Mouse (Mus musculus): ENCODE measurements at regions not wholly inside any gene's neighbourhood (a gene's known extent, or its start where the extent isn't known, plus 50 kb on each side); places are given as distances from the start of the nearest gene placed in this dataset.

DNA sequence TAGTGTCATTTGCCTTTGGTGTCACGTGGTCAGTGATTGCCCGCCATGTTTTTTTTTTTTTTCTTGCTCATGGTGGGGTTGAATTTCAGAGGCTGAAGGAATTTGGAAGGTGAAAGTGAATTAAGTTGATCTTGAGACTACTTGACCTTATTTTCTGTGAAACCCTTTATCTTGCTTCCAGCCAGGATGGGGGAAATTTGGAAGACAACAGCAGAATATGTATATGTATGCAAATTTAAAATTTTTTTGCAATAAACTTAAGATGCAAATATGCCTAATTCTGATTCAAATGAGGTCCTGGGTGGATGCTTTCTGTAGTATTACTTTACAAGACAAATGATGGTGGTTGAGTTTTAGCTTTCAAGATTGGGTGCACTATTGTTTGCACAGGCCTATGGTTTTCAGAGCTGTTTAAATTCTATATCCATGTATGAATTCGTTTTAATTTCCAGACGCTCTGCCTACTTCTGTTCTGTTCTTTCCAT is 315.6 kb downstream of the Bckdhb start:
- no peak overlapping the region for H3K4me2 ChIP-seq (ENCODE audit: low read depth, low read length)
- no peaks in the 10 kb centered on the region for H3K36me3 ChIP-seq (ENCODE audit: control insufficient read depth, insufficient read depth, low read length)
- no peaks in the 10 kb centered on the region for H3K4me1 ChIP-seq (ENCODE audit: control insufficient read depth, insufficient read depth, low read length)
- no peak overlapping the region for H3K4me3 ChIP-seq (replicated peaks; ENCODE audit: low read length)
- no peak overlapping the region for H3K9ac ChIP-seq (ENCODE audit: low read length)
- H3K9me3 ChIP-seq (replicated peaks; ENCODE audit: control insufficient read depth, low read length): no peaks in the 10 kb centered on the region
- no peaks in the 10 kb centered on the region for H3K27me3 ChIP-seq (ENCODE audit: control insufficient read depth, insufficient read depth, low read length)
- ATAC-seq (ENCODE audit: insufficient read depth, low FRiP score): no peak
- 77% methylated on average over 4 of the region's 4 CpGs for WGBS
- H3K27ac ChIP-seq (ENCODE audit: low read length): no peak overlapping the region

- Histone ChIP-seq H3K4me3 (replicated peaks; ENCODE audit: low read length) (no peak overlapping the region), H3K9ac (ENCODE audit: low read length) (no peak overlapping the region), H3K4me2 (ENCODE audit: low read depth, low read length) (no peak overlapping the region), H3K27me3 (ENCODE audit: control insufficient read depth, insufficient read depth, low read length) (no peaks in the 10 kb centered on the region), H3K36me3 (ENCODE audit: control insufficient read depth, insufficient read depth, low read length) (no peaks in the 10 kb centered on the region), H3K9me3 (replicated peaks; ENCODE audit: control insufficient read depth, low read length) (no peaks in the 10 kb centered on the region), H3K27ac (ENCODE audit: low read length) (no peak overlapping the region), H3K4me1 (ENCODE audit: control insufficient read depth, insufficient read depth, low read length) (no peaks in the 10 kb centered on the region)
- whole genome bisulfite sequencing: 74% methylated on average over 1 of the region's 1 CpGs
- no peak for ATAC-seq (ENCODE audit: insufficient read depth, low FRiP score)
These were observed 324.8 kb downstream of the Bckdhb start for GRCm38 (mm10) chr9:84249765-84250164.

- H3K27ac ChIP-seq (ENCODE audit: low read length): no peak overlapping the region
- no peak overlapping the region for H3K4me2 ChIP-seq (ENCODE audit: low read depth, low read length)
- H3K4me1 ChIP-seq (ENCODE audit: control insufficient read depth, insufficient read depth, low read length): no peaks in the 10 kb centered on the region
- H3K36me3 ChIP-seq (ENCODE audit: control insufficient read depth, insufficient read depth, low read length): no peaks in the 10 kb centered on the region
- no peak for ATAC-seq (ENCODE audit: insufficient read depth, low FRiP score)
- 18% methylated on average over 7 of the region's 7 CpGs for WGBS
- no peak overlapping the region for H3K4me3 ChIP-seq (replicated peaks; ENCODE audit: low read length)
- no peaks in the 10 kb centered on the region for H3K9me3 ChIP-seq (replicated peaks; ENCODE audit: control insufficient read depth, low read length)
- H3K27me3 ChIP-seq (ENCODE audit: control insufficient read depth, insufficient read depth, low read length): no peaks in the 10 kb centered on the region
- H3K9ac ChIP-seq (ENCODE audit: low read length): no peak overlapping the region
These were observed 328.4 kb downstream of the Bckdhb start for GRCm38 (mm10) chr9:84253022-84253991.

DNA sequence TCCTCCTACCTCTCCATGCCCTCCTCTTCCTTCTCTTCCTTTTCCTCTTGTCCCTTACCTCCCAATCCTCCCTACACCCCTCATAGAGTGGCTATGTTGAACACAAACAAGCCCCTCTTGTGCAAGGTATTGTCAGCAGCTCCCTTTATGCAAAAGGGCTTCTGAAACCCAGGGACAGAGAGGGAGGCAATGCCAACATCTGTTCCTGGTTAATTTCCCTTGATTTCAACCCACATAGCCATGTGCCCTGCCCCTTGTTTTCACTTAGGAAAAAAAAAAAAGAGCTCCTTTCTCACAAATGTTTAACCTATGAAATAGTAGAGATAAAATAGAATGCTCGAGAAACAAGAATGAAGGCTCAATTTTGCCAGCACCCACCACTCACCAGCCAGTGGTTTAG is 333.5 kb downstream of the Bckdhb start:
- H3K9me3 ChIP-seq (replicated peaks; ENCODE audit: control insufficient read depth, low read length): no peaks in the 10 kb centered on the region
- 65% methylated on average over 1 of the region's 1 CpGs for WGBS
- no peak overlapping the region for H3K27ac ChIP-seq (ENCODE audit: low read length)
- no peak for ATAC-seq (ENCODE audit: insufficient read depth, low FRiP score)
- H3K4me3 ChIP-seq (replicated peaks; ENCODE audit: low read length): no peak overlapping the region
- H3K9ac ChIP-seq (ENCODE audit: low read length): no peak overlapping the region
- no peaks in the 10 kb centered on the region for H3K36me3 ChIP-seq (ENCODE audit: control insufficient read depth, insufficient read depth, low read length)
- no peaks in the 10 kb centered on the region for H3K4me1 ChIP-seq (ENCODE audit: control insufficient read depth, insufficient read depth, low read length)
- H3K4me2 ChIP-seq (ENCODE audit: low read depth, low read length): no peak overlapping the region
- H3K27me3 ChIP-seq (ENCODE audit: control insufficient read depth, insufficient read depth, low read length): no peaks in the 10 kb centered on the region

DNA sequence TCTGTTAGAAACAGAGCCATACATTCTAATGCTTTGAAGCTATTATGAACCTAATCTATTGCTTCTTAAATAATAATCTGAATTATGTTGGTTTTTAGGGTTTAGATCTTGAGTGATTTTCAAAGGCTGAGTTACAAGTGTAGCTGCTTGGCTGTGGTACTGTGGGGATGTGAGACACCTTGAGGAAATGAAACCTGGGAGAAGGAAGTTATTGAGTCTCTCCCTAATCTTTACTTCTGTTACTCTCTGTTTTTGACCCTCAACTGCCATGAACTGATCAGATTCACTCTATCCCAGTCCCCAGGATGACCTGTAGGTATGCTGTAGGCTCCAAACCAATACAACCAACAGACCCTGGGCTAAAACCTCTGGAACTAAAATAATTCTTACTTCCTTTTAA is 334.8 kb downstream of the Bckdhb start:
- no peak for ATAC-seq (ENCODE audit: insufficient read depth, low FRiP score)
- Histone ChIP-seq H3K27ac (ENCODE audit: low read length) (no peak overlapping the region), H3K9me3 (replicated peaks; ENCODE audit: control insufficient read depth, low read length) (no peaks in the 10 kb centered on the region), H3K27me3 (ENCODE audit: control insufficient read depth, insufficient read depth, low read length) (no peaks in the 10 kb centered on the region), H3K4me2 (ENCODE audit: low read depth, low read length) (no peak overlapping the region), H3K9ac (ENCODE audit: low read length) (no peak overlapping the region), H3K4me3 (replicated peaks; ENCODE audit: low read length) (no peak overlapping the region), H3K4me1 (ENCODE audit: control insufficient read depth, insufficient read depth, low read length) (no peaks in the 10 kb centered on the region), H3K36me3 (ENCODE audit: control insufficient read depth, insufficient read depth, low read length) (no peaks in the 10 kb centered on the region)

- peak; percentile 44; the same call in 1 of the 2 replicates for ATAC-seq (ENCODE audit: insufficient read depth, low FRiP score)
- no peaks in the 10 kb centered on the region for H3K36me3 ChIP-seq (ENCODE audit: control insufficient read depth, insufficient read depth, low read length)
- H3K9me3 ChIP-seq (replicated peaks; ENCODE audit: control insufficient read depth, low read length): no peaks in the 10 kb centered on the region
- H3K4me3 ChIP-seq (replicated peaks; ENCODE audit: low read length): no peak overlapping the region
- H3K9ac ChIP-seq (ENCODE audit: low read length): no peak overlapping the region
- no peaks in the 10 kb centered on the region for H3K4me1 ChIP-seq (ENCODE audit: control insufficient read depth, insufficient read depth, low read length)
- WGBS: 43% methylated on average over 5 of the region's 5 CpGs
- no peaks in the 10 kb centered on the region for H3K27me3 ChIP-seq (ENCODE audit: control insufficient read depth, insufficient read depth, low read length)
- no peak overlapping the region for H3K4me2 ChIP-seq (ENCODE audit: low read depth, low read length)
- H3K27ac ChIP-seq (ENCODE audit: low read length): no peak overlapping the region
These were observed 337.2 kb downstream of the Bckdhb start for GRCm38 (mm10) chr9:84262151-84262550.

DNA sequence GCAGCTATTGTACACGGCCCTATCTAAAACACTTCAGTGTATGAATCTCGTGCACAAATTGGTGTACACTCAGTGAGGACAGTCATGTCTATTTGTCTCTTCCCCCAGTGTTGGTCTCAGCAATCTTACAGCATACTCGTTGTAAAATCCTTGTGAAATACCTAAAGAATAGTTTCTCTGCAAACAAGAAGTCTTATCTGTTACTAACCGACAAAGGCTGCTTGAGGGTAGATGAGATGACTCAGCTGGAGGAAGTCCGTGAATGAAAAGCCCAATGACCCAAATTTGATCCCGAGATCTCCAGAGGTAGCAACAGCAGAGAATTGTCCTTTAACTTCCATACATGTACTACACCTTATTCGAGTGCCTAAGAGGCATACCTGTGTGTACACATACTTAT is 342.0 kb downstream of the Bckdhb start:
- H3K9ac ChIP-seq (ENCODE audit: low read length): no peak overlapping the region
- H3K27ac ChIP-seq (ENCODE audit: low read length): no peak overlapping the region
- WGBS: 45% methylated on average over 7 of the region's 7 CpGs
- no peaks in the 10 kb centered on the region for H3K36me3 ChIP-seq (ENCODE audit: control insufficient read depth, insufficient read depth, low read length)
- H3K9me3 ChIP-seq (replicated peaks; ENCODE audit: control insufficient read depth, low read length): no peaks in the 10 kb centered on the region
- H3K4me2 ChIP-seq (ENCODE audit: low read depth, low read length): no peak overlapping the region
- no peaks in the 10 kb centered on the region for H3K27me3 ChIP-seq (ENCODE audit: control insufficient read depth, insufficient read depth, low read length)
- no peak for ATAC-seq (ENCODE audit: insufficient read depth, low FRiP score)
- no peaks in the 10 kb centered on the region for H3K4me1 ChIP-seq (ENCODE audit: control insufficient read depth, insufficient read depth, low read length)
- H3K4me3 ChIP-seq (replicated peaks; ENCODE audit: low read length): no peak overlapping the region

DNA sequence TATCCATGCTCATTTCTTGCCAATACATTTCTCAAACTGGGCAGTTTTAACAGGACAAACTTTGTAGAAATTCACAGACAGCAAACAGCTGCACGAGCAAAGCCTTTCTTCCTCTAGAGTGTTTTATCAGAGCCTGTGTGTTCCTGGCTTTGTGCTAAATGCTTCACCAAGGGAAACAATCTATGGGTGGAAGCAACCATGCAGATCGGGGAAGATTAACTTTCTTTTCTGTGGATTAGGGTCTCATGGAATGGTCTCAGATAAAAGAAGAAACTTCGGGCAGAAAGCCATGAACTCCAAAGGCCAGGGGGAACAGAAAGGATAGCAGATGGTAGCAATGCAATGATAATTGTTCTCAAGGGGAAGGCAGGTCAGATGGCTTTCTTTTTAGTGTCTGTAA is 349.7 kb downstream of the Bckdhb start:
- no peaks in the 10 kb centered on the region for H3K4me1 ChIP-seq (ENCODE audit: control insufficient read depth, insufficient read depth, low read length)
- ATAC-seq (ENCODE audit: insufficient read depth, low FRiP score): no peak
- 41% methylated on average over 3 of the region's 3 CpGs for WGBS
- no peaks in the 10 kb centered on the region for H3K9me3 ChIP-seq (replicated peaks; ENCODE audit: control insufficient read depth, low read length)
- no peaks in the 10 kb centered on the region for H3K27me3 ChIP-seq (ENCODE audit: control insufficient read depth, insufficient read depth, low read length)
- H3K4me3 ChIP-seq (replicated peaks; ENCODE audit: low read length): no peak overlapping the region
- H3K27ac ChIP-seq (ENCODE audit: low read length): no peak overlapping the region; the same call in 1 of the 2 replicates
- H3K36me3 ChIP-seq (ENCODE audit: control insufficient read depth, insufficient read depth, low read length): no peaks in the 10 kb centered on the region
- H3K4me2 ChIP-seq (ENCODE audit: low read depth, low read length): no peak overlapping the region
- no peak overlapping the region for H3K9ac ChIP-seq (ENCODE audit: low read length)

GRCm38 (mm10) chr9:84278295-84278694 is 353.4 kb downstream of the Bckdhb start:
- WGBS: 84% methylated on average over 4 of the region's 4 CpGs
- no peak for ATAC-seq (ENCODE audit: insufficient read depth, low FRiP score)
- H3K27me3 ChIP-seq (ENCODE audit: control insufficient read depth, insufficient read depth, low read length): no peaks in the 10 kb centered on the region
- H3K9me3 ChIP-seq (replicated peaks; ENCODE audit: control insufficient read depth, low read length): no peaks in the 10 kb centered on the region
- no peak overlapping the region for H3K4me3 ChIP-seq (replicated peaks; ENCODE audit: low read length)
- no peak overlapping the region for H3K4me2 ChIP-seq (ENCODE audit: low read depth, low read length)
- no peak overlapping the region for H3K9ac ChIP-seq (ENCODE audit: low read length)
- no peaks in the 10 kb centered on the region for H3K36me3 ChIP-seq (ENCODE audit: control insufficient read depth, insufficient read depth, low read length)
- no peak overlapping the region for H3K27ac ChIP-seq (ENCODE audit: low read length)
- peaks cover 7% of the 10 kb centered on the region; the same call in 1 of the 2 replicates for H3K4me1 ChIP-seq (ENCODE audit: control insufficient read depth, insufficient read depth, low read length)

Measured in stomach, embryonic 16.5 days (tissue).